Mouse (Mus musculus) natural killer cell, adult 2 months (primary cell): ENCODE data around the gene Pkn1.
A peak's percentile ranks its signal among the peaks of the same experiment; 100 is the strongest.

Experiments
- DNase-seq, 2 experiments: peaks; one replicate each; pipeline ENCODE4 v3.0.0; 2022; ENCODE audit warnings: low spot score in 2 of 2

Pkn1 gene

GRCm38 (mm10) chr8:83654725-83655124, 44.3 kb downstream of the Pkn1 start:
- no peak for DNase-seq

DNA sequence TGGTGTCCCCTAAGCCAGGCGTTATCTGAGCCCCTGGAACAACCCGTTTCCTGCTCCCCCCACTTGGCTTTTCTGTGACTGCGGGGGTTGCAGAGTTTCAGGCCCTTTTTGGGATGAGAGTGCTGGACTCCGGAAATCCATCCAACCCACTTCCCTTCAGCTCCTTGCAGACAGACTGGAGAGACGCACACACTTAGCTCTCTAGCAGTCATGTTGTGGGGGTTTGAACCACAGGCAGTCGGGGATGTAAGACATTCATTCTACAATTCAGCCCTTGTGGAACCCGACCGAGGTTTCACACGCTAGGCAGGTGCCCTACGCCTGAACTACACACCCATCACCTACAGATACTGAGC, 45.3 kb downstream of the Pkn1 start:
- no peak for DNase-seq

DNA sequence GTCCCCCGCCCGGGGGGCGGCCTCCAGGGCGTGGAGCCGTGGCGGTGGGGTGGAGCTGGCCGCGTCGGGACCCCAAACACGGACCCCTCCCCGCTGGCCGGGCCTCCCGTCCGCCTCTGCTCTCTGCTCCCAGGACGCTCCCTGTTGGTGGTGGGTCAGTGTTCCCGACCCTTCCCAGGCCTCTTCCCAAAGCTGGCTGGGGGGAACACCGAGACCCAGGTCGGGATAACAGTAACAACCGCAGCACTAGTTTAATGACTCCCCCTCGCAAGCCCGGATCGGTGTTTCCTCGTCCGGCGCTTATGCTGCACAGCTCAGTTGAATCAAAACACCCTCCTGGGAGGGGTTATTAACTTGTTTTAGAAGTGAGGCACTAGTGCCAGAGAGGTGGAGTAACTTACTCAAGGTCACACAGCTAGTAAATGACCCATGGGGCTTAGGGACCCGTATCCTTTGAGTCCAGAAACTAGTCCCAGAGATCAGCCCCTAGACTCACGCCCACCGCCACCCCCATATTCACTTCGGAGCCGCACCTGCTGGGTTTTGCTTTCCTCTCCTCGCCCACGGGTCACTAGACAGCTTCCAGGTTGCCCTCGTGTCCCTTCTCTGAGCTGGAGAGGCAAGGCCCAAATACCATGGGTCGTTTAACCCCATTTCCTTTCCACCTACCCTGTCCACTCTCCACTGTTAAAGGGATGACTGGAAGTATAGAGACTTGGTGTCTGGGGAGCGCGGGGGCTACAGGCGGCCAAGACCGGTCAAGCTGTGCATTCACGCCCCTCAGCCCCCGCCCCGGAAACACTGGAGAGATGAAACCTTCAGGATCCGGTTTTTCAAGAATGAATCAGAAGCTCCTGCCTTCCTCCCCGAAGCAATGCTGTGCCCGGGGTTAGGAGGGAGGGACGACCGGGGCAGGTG, 46.0 kb downstream of the Pkn1 start:
- no peak for DNase-seq

DNA sequence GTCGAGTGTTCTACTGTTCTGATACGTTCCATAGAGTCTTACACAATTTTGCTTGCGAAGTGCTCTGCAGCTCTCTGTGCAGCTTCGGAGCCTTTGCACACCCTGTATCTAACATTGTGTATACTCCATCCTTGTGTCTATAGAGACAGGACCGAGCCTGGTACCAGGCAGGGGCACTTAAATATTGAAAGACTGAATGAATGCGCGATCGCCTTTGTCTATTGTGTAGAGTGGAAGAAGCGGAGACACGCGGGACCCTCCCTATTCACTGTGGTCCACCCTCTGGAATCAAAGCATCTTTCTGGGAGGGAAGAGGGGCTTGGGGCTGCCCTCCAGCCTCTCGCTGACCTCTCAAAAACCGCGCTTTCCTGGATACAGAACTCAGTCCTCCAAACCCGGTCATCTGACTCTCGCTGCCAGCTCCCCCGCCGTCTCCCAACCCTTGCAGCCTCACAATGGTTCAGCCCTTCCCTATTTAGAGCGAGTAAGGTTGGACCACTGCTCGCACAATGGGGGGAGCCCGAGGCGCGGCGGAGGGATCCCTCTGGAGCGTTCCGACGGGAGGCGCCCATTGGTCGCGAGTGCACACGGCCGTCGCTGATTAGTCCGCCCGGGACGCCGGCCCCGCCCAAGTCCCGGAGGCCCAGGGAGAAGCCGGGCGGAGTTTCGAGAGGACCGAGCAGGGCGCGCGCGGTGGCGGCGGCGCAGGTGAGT, 46.8 kb downstream of the Pkn1 start, which contains the start of gene Gipc1:
TSS of gene Gipc1 (plus strand) at position 648 of the 714 bp plus-strand sequence.
- DNase-seq: peak; percentile 90 to 95

- no peak for DNase-seq
Measured at GRCm38 (mm10) chr8:83649699-83650098, 49.3 kb downstream of the Pkn1 start.

DNA sequence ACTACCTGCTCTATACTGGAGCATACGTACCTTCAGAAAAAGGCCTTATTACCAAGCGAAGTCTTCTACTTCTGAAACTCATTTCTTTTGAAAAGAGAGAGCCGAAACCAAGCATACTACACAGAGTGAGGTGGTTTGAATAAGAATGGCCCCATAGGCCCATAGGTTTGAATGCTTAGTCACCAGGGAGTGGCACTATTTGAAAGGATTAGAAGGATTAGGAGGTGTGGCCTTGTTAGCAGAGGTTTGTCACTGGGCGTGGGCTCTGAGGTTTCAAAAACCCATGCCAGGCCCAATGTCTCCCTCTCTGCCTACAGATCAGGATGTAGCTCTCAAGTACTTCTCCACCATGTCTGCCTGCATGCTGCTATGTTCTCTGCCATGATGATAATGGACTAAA, 50.9 kb downstream of the Pkn1 start:
- no peak for DNase-seq

- DNase-seq: no peak
Measured at GRCm38 (mm10) chr8:83647511-83647910, 51.5 kb downstream of the Pkn1 start.

GRCm38 (mm10) chr8:83639649-83640048, 59.3 kb downstream of the Pkn1 start:
- DNase-seq: no peak

- no peak for DNase-seq
Measured at GRCm38 (mm10) chr8:83638856-83639255, 60.1 kb downstream of the Pkn1 start.

GRCm38 (mm10) chr8:83632083-83632707, 66.8 kb downstream of the Pkn1 start:
- DNase-seq: no peak

DNA sequence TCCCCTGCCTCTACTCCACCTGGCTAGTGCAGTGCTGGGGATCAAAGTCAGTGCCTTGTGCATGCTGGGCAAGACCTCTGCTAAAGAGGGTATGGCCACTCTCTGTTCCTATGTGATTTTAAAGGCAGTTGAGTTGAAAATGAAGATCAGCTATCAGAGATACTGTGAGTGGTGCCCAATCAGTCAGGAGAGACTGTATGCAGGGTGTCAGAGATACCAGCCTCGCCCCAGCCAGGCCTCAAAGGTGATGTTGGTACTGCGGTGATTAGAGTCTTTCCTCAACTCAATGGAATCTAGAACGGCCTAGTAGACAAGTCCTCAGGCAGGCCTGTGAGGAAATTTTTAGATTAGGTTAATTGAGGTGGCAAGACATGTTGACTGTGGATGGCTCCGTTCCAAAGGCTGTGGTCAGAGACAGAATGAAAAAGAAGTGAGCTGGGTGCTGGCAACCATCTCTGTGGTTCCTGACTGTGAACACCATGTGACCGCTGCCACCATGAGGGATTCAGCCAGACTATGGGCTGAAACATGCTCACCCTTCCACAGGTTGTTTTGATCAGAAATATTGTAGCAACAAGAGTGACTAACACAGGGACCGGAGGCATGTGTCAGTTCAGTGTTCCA, 73.2 kb downstream of the Pkn1 start:
- no peak for DNase-seq

GRCm38 (mm10) chr8:83624739-83625138, 74.2 kb downstream of the Pkn1 start:
- no peak for DNase-seq

GRCm38 (mm10) chr8:83623549-83623948, 75.4 kb downstream of the Pkn1 start:
- no peak for DNase-seq

GRCm38 (mm10) chr8:83622389-83622989, 76.5 kb downstream of the Pkn1 start:
- DNase-seq: peak; percentile 73 to 83

DNA sequence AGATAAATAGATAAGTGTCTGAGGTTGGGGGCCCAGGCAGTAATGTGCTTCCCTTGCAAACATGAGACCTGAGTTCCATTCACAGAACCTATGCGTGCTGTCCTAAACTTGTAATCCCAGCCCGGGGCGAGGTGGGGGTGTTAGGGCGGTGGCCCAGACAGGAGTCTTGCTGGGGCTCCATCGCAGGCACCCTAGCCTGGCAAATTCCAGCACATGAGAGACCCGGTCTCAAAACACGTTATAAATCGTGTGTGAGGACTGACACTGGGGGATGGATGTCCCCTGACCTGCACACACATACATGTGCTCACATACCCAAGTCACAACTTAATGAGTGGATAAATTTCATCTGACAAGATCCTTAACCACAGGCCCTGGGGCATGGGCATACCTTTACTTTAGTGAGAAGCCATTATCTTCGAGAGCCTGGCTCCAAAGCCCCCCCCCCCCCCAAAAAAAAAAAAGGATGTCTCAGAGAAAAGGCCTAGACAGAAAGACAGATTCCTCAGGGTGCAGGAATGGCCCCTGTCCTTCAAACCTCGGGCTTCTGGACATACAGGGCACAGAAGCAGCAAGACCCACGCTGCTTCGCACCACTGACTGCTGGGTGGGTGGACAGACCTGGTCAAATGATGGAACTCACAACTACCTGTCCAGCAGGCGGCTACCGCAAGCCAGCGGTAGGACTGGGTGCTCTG, 77.1 kb downstream of the Pkn1 start:
- DNase-seq: no peak

DNA sequence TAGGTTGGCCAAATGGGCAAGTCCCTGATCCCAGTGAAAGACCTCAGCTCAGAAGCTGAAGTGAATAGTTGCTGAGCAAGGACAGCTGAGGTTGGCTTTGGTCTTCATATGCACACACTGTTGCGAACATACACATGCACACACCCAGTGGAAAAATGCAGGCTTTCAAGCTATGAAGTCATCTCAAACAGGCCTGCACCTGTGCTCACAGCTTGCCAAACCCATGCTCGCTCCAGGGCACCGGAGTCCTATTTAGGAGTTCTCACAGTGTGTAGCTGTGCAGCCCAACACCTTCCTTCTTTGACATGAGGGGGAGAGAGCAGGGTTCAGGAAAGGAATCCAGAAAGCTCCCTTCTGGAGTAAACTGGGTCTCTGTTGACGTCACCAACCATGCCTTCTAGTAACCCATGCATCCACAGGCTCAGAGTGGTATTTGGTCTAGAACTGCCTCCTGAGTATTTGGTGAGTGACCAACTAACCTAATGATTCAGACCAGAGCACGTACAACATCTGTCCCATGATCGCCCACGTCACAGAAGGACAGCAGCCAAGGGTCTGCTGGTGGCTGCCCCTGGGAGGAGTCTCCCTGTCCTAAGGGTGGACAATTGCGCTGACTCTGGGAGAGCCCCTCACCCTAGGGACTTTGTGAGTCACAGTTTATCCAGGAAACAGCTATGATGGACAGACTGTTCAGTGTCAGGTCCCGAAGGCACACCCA, 79.3 kb downstream of the Pkn1 start:
- DNase-seq: no peak

- no peak for DNase-seq
Measured at GRCm38 (mm10) chr8:83618566-83618965, 80.4 kb downstream of the Pkn1 start.

GRCm38 (mm10) chr8:83617111-83617510, 81.9 kb downstream of the Pkn1 start:
- DNase-seq: no peak

- no peak for DNase-seq
Measured at GRCm38 (mm10) chr8:83616625-83617024, 82.4 kb downstream of the Pkn1 start.
